Mouse (Mus musculus) brain, embryonic 14.5 days (tissue): ENCODE measurements at regions not wholly inside any gene's neighbourhood (a gene's known extent, or its start where the extent isn't known, plus 50 kb on each side); places are given as distances from the start of the nearest gene placed in this dataset.

Experiments used
- DNase-seq: peaks from one replicate; pipeline ENCODE4 v3.0.0-alpha.2; 2011; ENCODE audit warnings: low read depth
- CTCF ChIP-seq: fragments of 200-500 bp; IDR thresholded peaks from 2 replicates; pipeline ENCODE4 v1.5.1; 2012; ENCODE audit warnings: inconsistent platforms, mild to moderate bottlenecking, moderate library complexity, borderline replicate concordance; ENCODE audit not compliant: insufficient read depth, insufficient read length; ENCODE audit errors: extremely low read depth
- POLR2A ChIP-seq: fragments of 200-500 bp; IDR thresholded peaks from 2 replicates; pipeline ENCODE4 v1.6.1; 2012; ENCODE audit warnings: mild to moderate bottlenecking, inconsistent platforms, borderline replicate concordance; ENCODE audit not compliant: poor library complexity, insufficient read depth, insufficient read length, severe bottlenecking; ENCODE audit errors: extremely low read depth

DNA sequence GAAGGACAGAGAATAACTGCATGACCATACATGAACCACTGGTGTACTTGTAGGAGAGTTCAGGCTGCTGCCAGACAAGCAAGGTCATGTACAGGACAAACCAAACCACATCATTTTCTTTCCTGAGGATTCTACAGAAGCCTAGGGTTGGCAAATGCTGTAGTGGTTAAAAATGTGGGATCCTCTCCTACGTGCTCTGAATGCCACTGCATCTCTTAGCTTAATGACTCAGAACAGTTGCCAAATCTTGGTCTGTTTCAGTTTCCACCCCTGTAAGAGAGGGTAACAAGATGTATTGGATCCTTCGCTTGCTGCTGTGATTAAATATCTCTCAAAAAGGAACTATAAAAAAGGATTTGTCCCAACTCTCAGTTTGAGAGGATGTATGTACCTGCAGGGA is 938.1 kb downstream of the 4930444P10Rik start:
- no peak for TF ChIP-seq POLR2A
- no peak for TF ChIP-seq CTCF
- no peak for DNase-seq

- TF ChIP-seq POLR2A (no peak), CTCF (no peak)
- no peak for DNase-seq
These were observed 939.2 kb downstream of the 4930444P10Rik start for GRCm38 (mm10) chr1:15153952-15154351.

GRCm38 (mm10) chr1:15143922-15144591 is 949.1 kb downstream of the 4930444P10Rik start:
- no peak for DNase-seq
- TF ChIP-seq POLR2A = no peak
- TF ChIP-seq CTCF = no peak

GRCm38 (mm10) chr1:15118462-15118861 is 974.7 kb downstream of the 4930444P10Rik start:
- TF ChIP-seq CTCF (no peak), POLR2A (no peak)
- no peak for DNase-seq

GRCm38 (mm10) chr1:15111420-15111819 is 981.7 kb downstream of the 4930444P10Rik start:
- peak; percentile 19; the same call in 1 of the 2 replicates for TF ChIP-seq CTCF
- no peak for TF ChIP-seq POLR2A

GRCm38 (mm10) chr1:15070331-15070730 is 1022.8 kb downstream of the 4930444P10Rik start:
- DNase-seq = no peak
- no peak for TF ChIP-seq POLR2A
- no peak for TF ChIP-seq CTCF

More at GRCm38 (mm10) chr1:15111420-15111819, 981.7 kb downstream of the 4930444P10Rik start:
- DNase-seq = no peak

DNA sequence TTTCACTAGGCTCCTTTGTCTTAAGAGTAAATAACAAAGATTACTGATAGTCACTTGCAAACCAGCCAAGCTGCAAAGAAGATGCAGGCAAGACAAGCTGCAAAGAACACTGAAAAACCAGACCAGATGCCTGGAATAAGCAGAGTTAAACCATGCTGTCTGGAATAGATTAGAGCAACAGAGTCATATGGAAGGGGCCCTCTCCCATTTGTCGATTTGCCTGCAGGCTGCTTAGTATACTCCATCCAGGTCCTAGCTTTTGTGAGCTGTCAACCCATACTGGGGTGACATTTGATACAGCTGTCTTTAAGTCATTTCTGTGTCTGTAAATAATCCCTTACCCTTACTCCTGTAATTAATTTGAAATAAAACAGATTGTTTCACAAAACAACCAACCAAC is 1059.1 kb downstream of the 4930444P10Rik start:
- no peak for DNase-seq
- TF ChIP-seq CTCF (no peak), POLR2A (no peak)

- no peak for DNase-seq
- no peak for TF ChIP-seq CTCF
- no peak for TF ChIP-seq POLR2A
These were observed 1074.7 kb downstream of the 4930444P10Rik start for GRCm38 (mm10) chr1:15018460-15018779.

DNA sequence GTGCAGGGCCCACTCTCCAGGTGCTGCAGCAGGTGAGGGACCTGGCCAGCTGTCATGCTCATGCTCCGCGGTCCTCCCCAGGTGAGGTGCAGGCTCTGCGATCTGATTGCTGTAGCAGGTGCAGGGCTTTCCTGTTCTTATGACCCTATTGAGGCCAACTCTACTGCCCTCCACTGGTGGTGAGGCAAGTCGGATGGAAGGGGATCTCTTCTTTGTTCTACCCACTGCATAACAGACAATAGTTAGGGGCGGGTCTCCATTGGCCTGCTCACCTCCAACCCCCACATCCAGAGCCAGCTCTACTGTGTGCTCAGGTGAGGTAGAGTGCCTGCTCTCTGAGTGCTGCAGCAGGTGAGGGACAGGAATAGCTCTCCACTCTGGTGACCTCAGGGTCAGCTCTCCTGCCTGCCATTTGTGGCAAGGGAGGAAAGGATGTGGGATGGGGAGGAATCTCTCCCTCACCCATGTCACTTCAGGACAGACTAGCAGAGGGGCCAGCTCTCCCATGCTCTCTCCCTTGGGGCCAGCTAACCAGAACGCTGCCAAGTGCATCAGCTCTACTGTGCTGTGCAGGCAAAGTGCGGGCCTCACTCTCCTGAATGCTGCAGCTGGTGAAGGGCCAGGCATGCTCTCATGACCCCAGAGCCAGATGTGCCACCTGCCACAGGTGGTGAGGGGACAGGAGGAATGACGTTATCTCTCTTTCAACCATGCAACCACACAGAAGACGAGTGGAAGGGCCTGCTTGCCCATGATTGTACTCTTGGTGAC is 1075.3 kb downstream of the 4930444P10Rik start:
- TF ChIP-seq POLR2A (no peak), CTCF (no peak)
- no peak for DNase-seq

- TF ChIP-seq CTCF = peak; percentile 27; the same call in 1 of the 2 replicates
- no peak for TF ChIP-seq POLR2A
These were observed 1085.3 kb downstream of the 4930444P10Rik start for GRCm38 (mm10) chr1:15007663-15008344.

DNA sequence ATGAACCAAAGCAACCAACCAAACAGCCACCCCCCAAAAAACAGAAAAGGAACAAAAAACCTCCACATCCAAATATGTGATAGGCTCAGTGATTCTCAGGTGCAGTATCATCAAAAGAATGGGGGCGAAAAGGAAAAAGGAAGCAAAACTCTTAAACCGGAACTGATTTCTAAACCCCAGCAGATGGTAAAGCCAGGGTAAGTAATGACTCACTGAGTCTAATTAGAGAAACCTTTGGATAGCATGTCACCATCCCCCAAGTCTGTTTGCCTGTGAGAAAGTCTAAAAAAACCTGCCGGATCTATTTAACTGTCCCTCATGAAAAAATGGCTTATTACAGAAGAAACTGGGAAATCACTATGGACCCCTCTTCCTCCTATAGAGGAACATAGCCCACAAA is 1097.8 kb downstream of the 4930444P10Rik start:
- no peak for DNase-seq
- TF ChIP-seq POLR2A (no peak), CTCF (no peak)

More at GRCm38 (mm10) chr1:15007663-15008344, 1085.3 kb downstream of the 4930444P10Rik start:
- DNase-seq = peak; percentile 79

DNA sequence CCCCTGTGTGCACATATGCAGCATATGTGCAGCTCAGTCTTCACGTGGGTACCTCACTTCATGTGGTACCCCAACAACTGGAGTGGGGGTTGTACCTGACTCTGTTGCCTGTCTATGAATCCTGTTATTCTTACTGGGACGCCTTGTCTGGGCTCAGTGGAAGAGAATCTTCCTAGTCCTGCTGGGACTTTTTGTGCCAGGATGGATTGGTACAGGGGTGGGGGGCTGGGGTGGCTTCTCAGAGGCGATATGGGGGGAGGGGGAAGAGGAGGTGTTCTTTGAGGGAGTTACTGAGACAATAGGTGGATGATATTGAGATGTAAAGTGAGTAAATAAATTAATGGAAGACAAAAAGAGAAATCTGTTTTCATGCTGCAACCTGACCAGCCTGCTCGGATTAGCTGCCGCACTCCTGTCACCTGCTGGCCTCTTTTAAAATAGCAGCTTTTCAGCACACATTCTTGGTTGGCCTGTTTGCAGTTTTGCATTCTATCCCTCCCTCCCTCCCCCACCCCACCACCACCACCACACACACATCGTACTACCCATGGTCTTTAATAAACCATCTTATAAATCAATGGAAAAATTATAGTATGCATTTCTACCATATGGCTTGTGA is 1112.9 kb downstream of the 4930444P10Rik start:
- DNase-seq = peak; percentile 36
- TF ChIP-seq CTCF = peak; percentile 68
- no peak for TF ChIP-seq POLR2A
